Mouse (Mus musculus) forebrain, embryonic 15.5 days (tissue): Measurements from ENCODE around the gene Gpr137. TPM values are rescaled to one million over a fixed set of nuclear protein-coding genes. Genes with fewer than 3 reads are reported as not detected.
"Not testable (repeated sequence)": the region's sequence is repeated elsewhere in the genome, so short reads cannot be mapped to it uniquely, and the experiment has no call there.

Source experiments
- ATAC-seq: fragments of 200-750 bp; cut with Nextera tagmentation; replicated peaks from 2 replicates; pipeline ENCODE4 v1.8.0; 2017; ENCODE audit warnings: mild to moderate bottlenecking, moderate TSS enrichment, moderate library complexity
- H3K27ac ChIP-seq: fragments of 300-500 bp; sonication (generic); replicated peaks from 2 replicates; pipeline ENCODE4 v1.5.1; 2015; ENCODE audit warnings: mild to moderate bottlenecking, inconsistent platforms
- H3K27me3 ChIP-seq: fragments of 300-500 bp; sonication (generic); 2 replicates; pipeline ENCODE4 v1.6.1; 2015; ENCODE audit warnings: inconsistent platforms
- H3K36me3 ChIP-seq: fragments of 300-500 bp; sonication (generic); 2 replicates; pipeline ENCODE4 v1.6.1; 2015; ENCODE audit warnings: mild to moderate bottlenecking, inconsistent platforms
- H3K4me1 ChIP-seq: fragments of 300-500 bp; sonication (generic); 2 replicates; pipeline ENCODE4 v1.6.1; 2015; ENCODE audit warnings: inconsistent platforms
- H3K4me2 ChIP-seq: fragments of 300-500 bp; sonication (generic); replicated peaks from 2 replicates; pipeline ENCODE4 v1.6.1; 2015; ENCODE audit warnings: mild to moderate bottlenecking, inconsistent platforms
- H3K4me3 ChIP-seq: fragments of 300-500 bp; sonication (generic); 2 replicates; pipeline ENCODE4 v1.5.1; 2015; ENCODE audit warnings: mild to moderate bottlenecking, inconsistent platforms
- H3K9ac ChIP-seq: fragments of 300-500 bp; sonication (generic); replicated peaks from 2 replicates; pipeline ENCODE4 v1.6.1; 2015; ENCODE audit warnings: mild to moderate bottlenecking, inconsistent platforms
- H3K9me3 ChIP-seq: fragments of 300-500 bp; sonication (generic); 2 replicates; pipeline ENCODE4 v1.6.1; 2016; ENCODE audit warnings: inconsistent platforms
- WGBS: fragments of 180-500 bp; shearing (Covaris S2); methylation state at CpG from one replicate; pipeline ENCODE4 v1.1.7; 2015; ENCODE audit warnings: mixed read lengths; 5-methylcytosine and 5-hydroxymethylcytosine counted together
- microRNA-seq: library from miRNA; unstranded; fragments of <30 nt; microRNA quantifications from one replicate; pipeline ENCODE4, GENCODE M21; 2016
- polyA plus RNA-seq: library from polyadenylated mRNA; unstranded; fragments of >200 nt; fragmentation: Nextera tagmentation; extraction: Ambion mirVana; gene quantifications from 2 replicates; pipeline ENCODE4 v1.2.1, GENCODE M21; 2015

The Gpr137 gene
- polyA plus RNA-seq, 1 experiment from 2014 or later = 48.0 TPM

DNA sequence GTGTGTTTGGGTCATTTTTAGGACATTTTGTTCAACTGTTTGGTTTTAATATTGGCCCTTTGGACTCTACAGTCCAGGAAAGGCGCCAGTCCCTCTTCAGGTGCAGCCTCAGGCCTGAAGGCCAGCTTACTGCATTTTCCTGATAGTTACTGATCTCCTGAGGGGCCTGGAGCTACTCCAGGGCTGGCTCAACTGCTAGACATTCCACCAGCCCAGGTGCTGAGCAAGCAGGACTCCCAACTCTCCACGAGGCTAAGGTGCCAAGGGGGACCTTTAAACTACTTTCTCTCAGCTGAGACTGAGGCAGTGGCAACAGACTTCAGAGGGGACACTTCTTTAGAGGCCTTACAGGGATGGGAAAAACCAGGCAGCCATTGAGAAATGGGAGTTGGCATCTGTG, 37.4 kb downstream of the Gpr137 start:
- no peaks in the 10 kb centered on the region for H3K9me3 ChIP-seq
- H3K36me3 ChIP-seq = 0 out of 2 replicates have a peak, but pooled peaks cover 10% of the 10 kb centered on the region
- no peaks in the 10 kb centered on the region for H3K27me3 ChIP-seq
- H3K4me2 ChIP-seq = no peak overlapping the region
- no peak overlapping the region for H3K9ac ChIP-seq
- ATAC-seq = no peak
- H3K27ac ChIP-seq = no peak overlapping the region
- 72% methylated on average over 2 of the region's 2 CpGs for WGBS
- peaks cover 16% of the 10 kb centered on the region for H3K4me1 ChIP-seq
- no peak overlapping the region for H3K4me3 ChIP-seq

GRCm38 (mm10) chr19:6903031-6903430, 39.2 kb downstream of the Gpr137 start:
- Histone ChIP-seq H3K27ac (no peak overlapping the region), H3K9ac (no peak overlapping the region)

GRCm38 (mm10) chr19:6899641-6900040, 42.6 kb downstream of the Gpr137 start:
- H3K9ac ChIP-seq = no peak overlapping the region
- no peak for ATAC-seq
- no peaks in the 10 kb centered on the region for H3K27me3 ChIP-seq
- H3K4me2 ChIP-seq = no peak overlapping the region
- 82% methylated on average over 4 of the region's 4 CpGs for WGBS
- no peaks in the 10 kb centered on the region for H3K4me1 ChIP-seq
- no peak overlapping the region for H3K27ac ChIP-seq
- no peaks in the 10 kb centered on the region for H3K36me3 ChIP-seq
- no peaks in the 10 kb centered on the region for H3K9me3 ChIP-seq
- H3K4me3 ChIP-seq = no peak overlapping the region

More at GRCm38 (mm10) chr19:6903031-6903430, 39.2 kb downstream of the Gpr137 start:
- no peak for ATAC-seq
- H3K4me3 ChIP-seq = no peak overlapping the region
- 0 out of 2 replicates have a peak, but pooled peaks cover 10% of the 10 kb centered on the region for H3K36me3 ChIP-seq
- peaks cover 5% of the 10 kb centered on the region for H3K4me1 ChIP-seq
- H3K9me3 ChIP-seq = no peaks in the 10 kb centered on the region
- H3K4me2 ChIP-seq = no peak overlapping the region
- no peaks in the 10 kb centered on the region for H3K27me3 ChIP-seq
- 91% methylated on average over 1 of the region's 1 CpGs for WGBS

DNA sequence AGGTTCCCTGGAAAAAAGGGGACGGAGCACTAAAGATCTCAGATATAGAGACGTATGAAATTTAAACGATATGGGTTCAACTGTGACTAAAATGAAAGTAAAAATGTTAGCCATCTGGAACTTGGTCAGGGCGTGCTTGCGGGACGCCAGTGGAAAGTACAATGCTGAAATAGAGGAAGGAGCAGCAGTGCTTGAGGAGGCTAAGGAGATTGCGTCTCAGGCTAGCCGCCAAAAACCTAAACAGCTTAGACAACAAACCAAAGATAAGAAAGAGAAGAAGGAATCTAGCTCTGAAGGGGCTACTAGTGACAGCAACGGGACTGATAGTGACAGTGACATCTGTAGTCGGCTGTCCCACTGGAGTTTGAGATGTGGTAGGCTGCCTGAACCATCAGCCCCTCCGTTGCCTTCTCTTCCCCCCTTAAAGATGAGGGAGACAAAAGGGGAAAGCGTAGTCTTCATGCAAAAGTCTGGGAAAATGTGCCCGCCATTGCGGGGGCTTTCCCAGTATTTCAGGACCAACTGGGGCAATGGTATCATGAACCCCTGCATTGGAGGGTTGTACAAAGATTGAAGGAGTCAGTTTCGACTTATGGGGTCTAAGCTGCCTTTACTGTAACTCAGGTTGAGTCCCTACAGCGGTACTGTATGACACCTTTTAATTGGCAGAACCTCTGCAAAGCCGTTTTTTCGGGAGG, 46.5 kb downstream of the Gpr137 start:
- 91% methylated on average over 18 of the region's 18 CpGs for WGBS
- not testable (repeated sequence) for H3K27ac ChIP-seq, H3K36me3 ChIP-seq, H3K27me3 ChIP-seq, ATAC-seq, H3K4me1 ChIP-seq, H3K9ac ChIP-seq, H3K9me3 ChIP-seq, H3K4me2 ChIP-seq, H3K4me3 ChIP-seq

DNA sequence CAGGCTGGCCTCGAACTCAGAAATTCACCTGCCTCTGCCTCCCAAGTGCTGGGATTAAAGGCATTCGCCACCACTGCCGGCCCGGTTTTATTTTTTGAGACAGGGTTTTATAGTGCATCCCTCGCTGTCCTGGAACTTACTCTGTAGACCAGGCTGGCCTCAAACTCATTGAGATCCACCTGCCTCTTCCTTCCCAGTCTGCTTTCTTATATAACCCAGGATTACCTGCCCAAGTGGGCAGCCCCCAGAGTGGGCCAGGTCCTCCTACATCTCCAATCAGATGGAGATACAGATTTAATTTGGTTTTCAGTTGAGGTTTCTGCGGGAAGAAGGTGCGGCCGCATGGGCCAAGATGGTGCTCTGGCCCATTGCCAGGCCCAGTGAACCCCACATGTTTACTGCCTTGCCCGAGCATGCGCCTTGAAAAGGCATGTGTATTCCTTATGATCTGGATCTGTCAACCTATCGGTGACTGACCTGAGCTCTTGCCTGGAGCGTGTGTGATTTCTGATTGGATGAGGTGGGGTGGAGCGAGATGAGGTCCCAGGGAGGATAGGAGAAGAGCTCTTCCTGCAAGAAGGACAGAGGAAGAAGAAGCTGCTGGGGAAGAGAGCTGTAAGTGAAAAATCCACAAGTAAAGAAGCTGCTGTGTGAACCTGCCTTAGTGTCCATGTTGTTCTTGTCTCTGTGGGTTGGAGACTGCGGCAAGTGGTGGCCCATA, 48.4 kb downstream of the Gpr137 start:
- H3K4me2 ChIP-seq = no peak overlapping the region
- H3K27me3 ChIP-seq = no peaks in the 10 kb centered on the region
- 92% methylated on average over 14 of the region's 14 CpGs for WGBS

GRCm38 (mm10) chr19:6892512-6892911, 49.8 kb downstream of the Gpr137 start:
- no peaks in the 10 kb centered on the region for H3K4me1 ChIP-seq
- no peaks in the 10 kb centered on the region; the same call in 1 of the 2 replicates for H3K27me3 ChIP-seq
- no peaks in the 10 kb centered on the region for H3K9me3 ChIP-seq
- no peak for ATAC-seq
- H3K4me3 ChIP-seq = no peak overlapping the region
- no peak overlapping the region for H3K9ac ChIP-seq
- H3K36me3 ChIP-seq = no peaks in the 10 kb centered on the region
- WGBS = 81% methylated on average over 4 of the region's 4 CpGs
- H3K4me2 ChIP-seq = no peak overlapping the region
- H3K27ac ChIP-seq = no peak overlapping the region

More for the DNA sequence above, 48.4 kb downstream of the Gpr137 start:
- Histone ChIP-seq H3K27ac (no peak overlapping the region), H3K36me3 (no peaks in the 10 kb centered on the region), H3K4me1 (no peaks in the 10 kb centered on the region), H3K4me3 (no peak overlapping the region), H3K9me3 (no peaks in the 10 kb centered on the region), H3K9ac (no peak overlapping the region)
- ATAC-seq = no peak

Small RNA genes within 50 kb of the gene (microRNA-seq; reads per million reads assigned to microRNA genes)
- 2.4 reads per million, percentile 3 among the genes with 10 or more reads in this experiment for gene Mir6990

Other genes with a start within 250 kb of the Gpr137 start
- 7.1 and 7.7 TPM in 2 replicates for gene Rps6ka4, start 101.8 kb downstream of the Gpr137 start, polyA plus RNA-seq
- gene Ccdc88b, start 84.3 kb downstream of the Gpr137 start, polyA plus RNA-seq = 0.40 and 0.71 TPM in 2 replicates
- gene Trmt112, start 32.8 kb downstream of the Gpr137 start, polyA plus RNA-seq = 116 and 125 TPM in 2 replicates
- gene Prdx5, start 32.4 kb downstream of the Gpr137 start, polyA plus RNA-seq = 231 and 241 TPM in 2 replicates
- gene Esrra, start 20.7 kb downstream of the Gpr137 start, polyA plus RNA-seq = 20.3 and 21.2 TPM in 2 replicates
- gene Catsperz, start 17.1 kb downstream of the Gpr137 start, polyA plus RNA-seq = 0.85 and 0.96 TPM in 2 replicates
- 1.4 and 1.8 TPM in 2 replicates for gene Kcnk4, start 8.0 kb downstream of the Gpr137 start, polyA plus RNA-seq
- 83.7 and 83.8 TPM in 2 replicates for gene Bad, start 619 bp downstream of the Gpr137 start, polyA plus RNA-seq
- 263 and 289 TPM in 2 replicates for gene Ppp1r14b, start 32.5 kb upstream of the Gpr137 start, polyA plus RNA-seq
- 11.2 and 11.5 TPM in 2 replicates for gene Plcb3, start 34.0 kb upstream of the Gpr137 start, polyA plus RNA-seq
- gene Fkbp2, start 38.0 kb upstream of the Gpr137 start, polyA plus RNA-seq = 83.7 and 90.9 TPM in 2 replicates
- gene Vegfb, start 45.2 kb upstream of the Gpr137 start, polyA plus RNA-seq = 41.0 and 46.7 TPM in 2 replicates
- 20.3 and 22.8 TPM in 2 replicates for gene Dnajc4, start 50.1 kb upstream of the Gpr137 start, polyA plus RNA-seq
- gene Nudt22, start 53.6 kb upstream of the Gpr137 start, polyA plus RNA-seq = 18.1 and 18.2 TPM in 2 replicates
- gene Trpt1, start 53.7 kb upstream of the Gpr137 start, polyA plus RNA-seq = 14.8 and 16.0 TPM in 2 replicates
- gene Fermt3, start 77.0 kb upstream of the Gpr137 start, polyA plus RNA-seq = 3.6 and 3.7 TPM in 2 replicates
- 243 and 245 TPM in 2 replicates for gene Stip1, start 97.5 kb upstream of the Gpr137 start, polyA plus RNA-seq
- gene Macrod1, start 114.3 kb upstream of the Gpr137 start, polyA plus RNA-seq = 5.8 and 6.0 TPM in 2 replicates
- gene Flrt1, start 163.2 kb upstream of the Gpr137 start, polyA plus RNA-seq = 14.9 and 18.9 TPM in 2 replicates